In genomic region chr9:42565921-42566320, GRCm38 (mm10) we compare ENCODE assay signal across 17 mouse cellular contexts. TPM values are rescaled to one million over a fixed set of nuclear protein-coding genes. Genes with fewer than 3 reads are reported as not detected.
A peak's percentile ranks its signal among the peaks of the same experiment; 100 is the strongest.
DNase-seq lines count a peak whose midpoint lies in the region.
"Had no signal": no experiment of that assay in that cellular context is flagged by ENCODE, and none has a peak within 500 bp of the region (broad histone marks: within the 10 kb centered on the region; RNA-seq: fewer than 3 reads in every experiment).

No protein-coding gene starts in this region.

- peak; percentile 27 to 63 for DNase-seq in frontal cortex, adult 2 months (ENCODE audit: extremely low spot score in 1 of 2, low spot score in 1 of 2)
- no peak for DNase-seq in frontal cortex, postnatal 14 days (ENCODE audit: low spot score in 2 of 2)
- peak; percentile 49 for DNase-seq in right cerebral cortex, adult 18-20 months
- no peak for DNase-seq in right cerebral cortex, postnatal 14 days
- DNase-seq in brain, adult 2 months (ENCODE audit: low read depth, low spot score), result peak; percentile 77
- no peak for DNase-seq in natural killer cell, adult 2 months (ENCODE audit: low spot score in 2 of 2)
- DNase-seq: adrenal gland, postnatal 10 days; B cell, adult 2 months; cerebellum, adult 11 months; cerebellum, adult 2 months; cerebellum, adult 9-11 months; cerebellum, postnatal 25 days; forebrain, postnatal 0 days; gastrocnemius, postnatal 25 days; heart, adult 18-20 months; heart, postnatal 10 days; heart, postnatal 36 days had no signal

RNA-seq across cellular contexts. Expression of gene Tbcel, which starts 58.3 kb away (rescaled TPM):
- polyA plus RNA-seq in frontal cortex, adult 2 months (2012; rRNA removed), result 33.2 and 33.3 TPM in 2 replicates

Comparison
In these comparisons a context has a peak if more than half of its experiments do, and no peak if none do; other contexts are left out.
1. DNase-seq: peak in frontal cortex, adult 2 months (2 of 2), right cerebral cortex, adult 18-20 months (single experiment) and brain, adult 2 months (single experiment); none in frontal cortex, postnatal 14 days (0 of 2), right cerebral cortex, postnatal 14 days (single experiment) and natural killer cell, adult 2 months (0 of 2).